Mouse (Mus musculus): ENCODE data around the gene Cyp2w1. TPM values are rescaled to one million over a fixed set of nuclear protein-coding genes. Genes with fewer than 3 reads are reported as not detected.

Cyp2w1 gene
- polyA plus RNA-seq, 1 experiment from 2014 or later = not detected

DNA sequence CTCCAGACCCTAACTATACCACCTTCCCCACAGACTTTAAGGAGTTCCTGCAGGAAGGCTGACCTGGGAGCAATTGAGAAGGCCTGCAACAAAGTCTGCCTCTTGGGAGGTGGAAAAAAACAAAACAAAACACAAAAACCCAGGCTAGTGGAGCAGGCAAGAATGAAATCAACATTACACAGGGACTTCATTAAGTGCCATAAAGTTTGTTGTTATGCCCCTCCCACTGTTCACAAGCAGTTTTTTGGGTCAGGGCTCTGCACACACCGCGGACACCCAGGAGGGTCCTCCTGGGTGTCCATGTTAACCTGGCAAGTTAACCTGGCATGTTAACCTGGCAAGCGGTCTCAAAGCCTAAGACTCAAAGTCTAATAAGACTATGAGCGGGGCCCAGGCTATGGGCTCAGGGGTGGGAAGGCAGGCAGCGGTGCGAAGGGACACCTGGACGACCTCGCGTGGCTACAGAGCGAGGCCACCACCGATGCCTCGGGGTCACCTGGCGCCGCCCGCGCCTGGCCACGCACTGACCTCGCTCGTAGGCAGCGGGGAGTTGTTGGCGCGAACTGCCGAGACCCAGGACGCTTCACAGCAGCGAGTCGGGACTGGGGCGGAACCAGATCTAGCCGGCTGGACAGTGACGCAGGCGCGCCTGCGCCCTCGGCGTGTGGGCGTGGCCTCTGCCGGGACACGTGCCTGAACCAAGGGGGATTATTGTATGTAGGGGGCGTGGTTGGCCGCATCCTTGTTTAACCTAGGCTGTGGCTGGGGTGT lies 19.4 kb downstream of the Cyp2w1 start:
- peaks cover 27 to 30% of the 10 kb centered on the region in 2 experiments for H3K4me1 ChIP-seq (ENCODE audit: control insufficient read depth in 2 of 2, insufficient read depth in 2 of 2, low read length in 2 of 2)
- H3K4me3 ChIP-seq (ENCODE audit: control insufficient read depth in 1 of 2, insufficient read depth in 1 of 2, low read depth in 1 of 2, low read length in 2 of 2) = peak overlapping the region; percentile 58 to 75
- 2% methylated on average over 39 of the region's 39 CpGs for WGBS
- peak overlapping the region; percentile 95 for H3K9ac ChIP-seq (ENCODE audit: low read length)
- no peaks in the 10 kb centered on the region for H3K9me3 ChIP-seq (ENCODE audit: control insufficient read depth, low read length)
- no peaks in the 10 kb centered on the region for H3K36me3 ChIP-seq (ENCODE audit: control insufficient read depth, insufficient read depth, low read length)
- peak overlapping the region; percentile 96 for H3K4me2 ChIP-seq (ENCODE audit: low read length)
- ATAC-seq (ENCODE audit: insufficient number of reproducible peaks, insufficient read depth, low FRiP score, low read depth) = peak; percentile 93
- no peaks in the 10 kb centered on the region for H3K27me3 ChIP-seq (ENCODE audit: control insufficient read depth, insufficient read depth, low read length)
- peak overlapping the region; percentile 58 to 81 for H3K27ac ChIP-seq (replicated peaks in 1 of 2; ENCODE audit: control insufficient read depth in 1 of 2, insufficient read depth in 1 of 2, low read depth in 2 of 2, low read length in 2 of 2)

DNA sequence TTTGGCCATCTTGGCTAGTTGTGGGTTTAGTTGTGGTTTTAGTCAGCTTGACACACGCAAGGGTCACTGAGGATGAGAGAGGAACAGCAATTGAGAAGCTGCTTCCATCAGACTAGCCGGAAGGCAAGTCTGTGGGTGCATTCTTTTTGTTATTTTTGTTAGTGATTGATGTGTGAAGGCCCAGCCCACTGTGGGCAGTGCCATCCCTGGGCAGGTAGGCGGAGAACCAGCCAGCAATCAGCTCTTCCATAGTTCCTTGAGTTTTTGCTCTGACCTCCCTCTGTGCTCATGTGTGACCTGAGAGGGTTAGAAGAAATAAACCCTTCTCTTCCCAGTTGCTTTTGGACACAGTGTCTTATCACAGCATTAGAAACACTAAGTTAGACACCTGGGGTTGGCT lies 20.7 kb downstream of the Cyp2w1 start:
- H3K4me3 ChIP-seq (ENCODE audit: control insufficient read depth in 1 of 2, insufficient read depth in 1 of 2, low read depth in 1 of 2, low read length in 2 of 2) = no peak overlapping the region
- no peak for ATAC-seq (ENCODE audit: insufficient number of reproducible peaks, insufficient read depth, low FRiP score, low read depth)
- no peak overlapping the region for H3K9ac ChIP-seq (ENCODE audit: low read length)
- H3K36me3 ChIP-seq (ENCODE audit: control insufficient read depth, insufficient read depth, low read length) = no peaks in the 10 kb centered on the region
- no peaks in the 10 kb centered on the region for H3K9me3 ChIP-seq (ENCODE audit: control insufficient read depth, low read length)
- H3K4me2 ChIP-seq (ENCODE audit: low read length) = no peak overlapping the region
- H3K27ac ChIP-seq (replicated peaks in 1 of 2; ENCODE audit: control insufficient read depth in 1 of 2, insufficient read depth in 1 of 2, low read depth in 2 of 2, low read length in 2 of 2) = no peak overlapping the region
- H3K27me3 ChIP-seq (ENCODE audit: control insufficient read depth, insufficient read depth, low read length) = no peaks in the 10 kb centered on the region
- peaks cover 40 to 43% of the 10 kb centered on the region in 2 experiments for H3K4me1 ChIP-seq (ENCODE audit: control insufficient read depth in 2 of 2, insufficient read depth in 2 of 2, low read length in 2 of 2)
- 84% methylated on average over 3 of the region's 3 CpGs for WGBS

DNA sequence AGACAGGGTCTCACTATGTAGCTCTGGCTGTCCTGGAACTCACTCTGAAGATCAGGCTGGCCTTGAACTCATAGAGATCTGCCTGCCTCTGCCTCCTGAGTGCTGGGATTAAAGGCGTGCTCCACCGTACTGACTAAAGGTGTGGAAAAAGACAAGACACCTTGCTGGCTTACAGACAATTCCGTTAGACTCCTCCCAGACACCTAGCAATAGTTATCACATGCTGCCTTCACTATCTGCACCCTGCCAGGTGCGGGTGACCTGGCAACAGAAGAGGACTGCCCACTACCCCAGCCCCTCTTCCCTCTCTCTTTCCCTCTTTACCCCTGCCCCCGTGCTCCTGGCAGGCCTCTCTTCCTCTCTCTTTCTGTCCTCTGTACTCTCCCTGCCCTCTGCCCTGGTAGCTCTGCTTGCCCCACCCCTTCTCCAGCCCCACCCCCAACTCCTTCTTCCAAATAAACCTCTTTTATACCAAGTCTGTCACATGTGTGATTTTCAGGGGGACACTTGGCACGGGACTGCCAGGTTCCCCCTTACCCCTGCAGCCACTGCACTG lies 21.6 kb downstream of the Cyp2w1 start:
- Histone ChIP-seq H3K27me3 (ENCODE audit: control insufficient read depth, insufficient read depth, low read length) (no peaks in the 10 kb centered on the region), H3K27ac (replicated peaks in 1 of 2; ENCODE audit: control insufficient read depth in 1 of 2, insufficient read depth in 1 of 2, low read depth in 2 of 2, low read length in 2 of 2) (no peak overlapping the region), H3K4me2 (ENCODE audit: low read length) (no peak overlapping the region), H3K9ac (ENCODE audit: low read length) (no peak overlapping the region), H3K36me3 (ENCODE audit: control insufficient read depth, insufficient read depth, low read length) (no peaks in the 10 kb centered on the region), H3K9me3 (ENCODE audit: control insufficient read depth, low read length) (no peaks in the 10 kb centered on the region), H3K4me3 (ENCODE audit: control insufficient read depth in 1 of 2, insufficient read depth in 1 of 2, low read depth in 1 of 2, low read length in 2 of 2) (no peak overlapping the region), H3K4me1 (ENCODE audit: control insufficient read depth in 2 of 2, insufficient read depth in 2 of 2, low read length in 2 of 2) (peaks cover 48 to 51% of the 10 kb centered on the region in 2 experiments)
- no peak for ATAC-seq (ENCODE audit: insufficient number of reproducible peaks, insufficient read depth, low FRiP score, low read depth)
- 75% methylated on average over 6 of the region's 6 CpGs for WGBS

DNA sequence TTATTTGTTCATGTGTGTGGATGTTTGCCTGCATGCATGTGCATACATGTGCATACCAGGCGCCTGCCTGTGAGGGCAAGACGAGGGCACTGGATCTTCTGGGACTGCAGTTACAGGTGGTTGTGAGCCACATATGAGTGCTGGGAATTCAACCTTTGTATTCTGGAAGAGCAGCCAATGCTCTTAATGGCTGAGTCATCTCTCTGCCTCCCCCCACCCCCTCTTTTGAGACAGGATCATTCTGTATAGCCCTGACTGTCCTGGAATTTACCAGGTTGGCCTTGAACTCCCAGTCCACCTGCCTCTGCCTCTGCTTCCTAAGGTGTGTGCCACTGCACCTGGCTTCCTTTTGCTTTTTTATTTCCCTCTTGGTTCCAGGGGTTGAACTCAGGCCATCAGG lies 22.4 kb downstream of the Cyp2w1 start:
- 89% methylated on average over 2 of the region's 2 CpGs for WGBS
- Histone ChIP-seq H3K27me3 (ENCODE audit: control insufficient read depth, insufficient read depth, low read length) (no peaks in the 10 kb centered on the region), H3K9me3 (ENCODE audit: control insufficient read depth, low read length) (no peaks in the 10 kb centered on the region), H3K4me1 (ENCODE audit: control insufficient read depth in 2 of 2, insufficient read depth in 2 of 2, low read length in 2 of 2) (peaks cover 57 to 60% of the 10 kb centered on the region in 2 experiments), H3K36me3 (ENCODE audit: control insufficient read depth, insufficient read depth, low read length) (no peaks in the 10 kb centered on the region), H3K4me3 (ENCODE audit: control insufficient read depth in 1 of 2, insufficient read depth in 1 of 2, low read depth in 1 of 2, low read length in 2 of 2) (no peak overlapping the region), H3K4me2 (ENCODE audit: low read length) (no peak overlapping the region), H3K27ac (replicated peaks in 1 of 2; ENCODE audit: control insufficient read depth in 1 of 2, insufficient read depth in 1 of 2, low read depth in 2 of 2, low read length in 2 of 2) (no peak overlapping the region), H3K9ac (ENCODE audit: low read length) (no peak overlapping the region)
- no peak for ATAC-seq (ENCODE audit: insufficient number of reproducible peaks, insufficient read depth, low FRiP score, low read depth)

DNA sequence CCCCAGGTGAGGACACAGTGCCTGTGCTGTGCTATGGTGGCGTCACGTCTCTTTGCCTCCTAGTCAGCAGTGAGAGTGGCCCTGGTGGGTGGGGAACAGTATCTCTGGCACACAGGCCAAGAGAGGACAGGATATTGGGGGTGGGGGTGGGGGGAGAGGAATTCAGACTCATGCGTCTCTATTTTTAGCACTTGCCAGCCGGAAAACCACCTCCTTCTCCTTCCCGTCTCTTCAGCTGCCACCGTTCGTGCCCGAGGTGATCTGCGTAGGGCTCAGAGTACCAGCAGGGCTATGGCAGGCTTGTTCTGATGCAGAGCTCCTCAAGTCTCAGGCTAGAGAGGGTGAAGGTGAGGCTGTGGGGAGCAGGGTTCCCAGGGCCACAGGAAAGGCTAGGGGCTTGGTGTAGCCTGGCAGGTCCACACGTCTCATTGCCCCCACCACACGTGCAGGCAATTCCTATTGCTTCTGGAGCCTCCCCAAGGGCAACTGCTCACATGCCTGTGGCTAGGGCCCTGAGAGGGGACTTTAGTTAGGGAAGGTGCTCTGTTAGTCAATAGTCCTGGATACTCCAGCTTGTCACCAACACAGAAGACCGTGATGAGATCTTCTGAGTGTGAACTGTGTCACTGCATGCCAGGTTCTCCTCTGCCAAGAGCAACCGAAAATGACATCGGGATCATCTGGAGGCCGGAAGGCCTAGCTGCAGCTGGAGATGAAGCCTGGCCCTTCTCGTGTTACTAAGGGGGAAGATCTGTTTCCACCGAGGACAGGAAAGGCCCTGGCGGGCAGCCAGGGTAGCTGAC lies 25.3 kb downstream of the Cyp2w1 start, which contains the start of gene Gpr146:
TSS of gene Gpr146 (plus strand) at position 230 of the 803 bp plus-strand sequence.
- no peaks in the 10 kb centered on the region for H3K9me3 ChIP-seq (ENCODE audit: control insufficient read depth, low read length)
- no peaks in the 10 kb centered on the region for H3K27me3 ChIP-seq (ENCODE audit: control insufficient read depth, insufficient read depth, low read length)
- 0 out of 4 replicates have a peak within 1 kb of the TSS, but pooled peaks of 1 of the 2 experiments have one; percentile 2 for H3K4me3 ChIP-seq (ENCODE audit: control insufficient read depth in 1 of 2, insufficient read depth in 1 of 2, low read depth in 1 of 2, low read length in 2 of 2)
- peak; percentile 41; the same call in 1 of the 2 replicates for ATAC-seq (ENCODE audit: insufficient number of reproducible peaks, insufficient read depth, low FRiP score, low read depth)
- H3K36me3 ChIP-seq (ENCODE audit: control insufficient read depth, insufficient read depth, low read length) = no peaks in the 10 kb centered on the region
- peak within 1 kb of the TSS; percentile 42 for H3K9ac ChIP-seq (ENCODE audit: low read length)
- 10% methylated on average over 18 of the region's 18 CpGs for WGBS
- peaks cover 57 to 62% of the 10 kb centered on the region in 2 experiments for H3K4me1 ChIP-seq (ENCODE audit: control insufficient read depth in 2 of 2, insufficient read depth in 2 of 2, low read length in 2 of 2)
- H3K27ac ChIP-seq (replicated peaks in 1 of 2; ENCODE audit: control insufficient read depth in 1 of 2, insufficient read depth in 1 of 2, low read depth in 2 of 2, low read length in 2 of 2) = peak within 1 kb of the TSS; percentile 93 to 95
- peak within 1 kb of the TSS; percentile 86 for H3K4me2 ChIP-seq (ENCODE audit: low read length)

DNA sequence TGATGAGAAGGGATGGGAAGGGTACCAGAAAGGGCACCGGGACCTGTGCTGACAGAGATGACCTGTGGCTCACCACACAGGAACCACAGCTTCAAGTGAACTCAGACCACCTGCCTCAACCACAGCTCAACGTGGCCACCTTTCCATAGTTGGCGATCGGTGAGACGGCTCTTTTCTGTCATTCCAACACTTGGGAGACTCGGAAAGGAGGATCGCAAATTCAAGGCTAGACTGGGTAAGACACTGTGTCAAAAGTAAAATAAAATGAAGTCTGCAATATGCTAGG lies 25.8 kb downstream of the Cyp2w1 start:
- no peak for ATAC-seq (ENCODE audit: insufficient number of reproducible peaks, insufficient read depth, low FRiP score, low read depth)
- Histone ChIP-seq H3K9ac (ENCODE audit: low read length) (peak overlapping the region; percentile 42; the same call in 1 of the 2 replicates), H3K4me1 (ENCODE audit: control insufficient read depth in 2 of 2, insufficient read depth in 2 of 2, low read length in 2 of 2) (peaks cover 58 to 66% of the 10 kb centered on the region in 2 experiments), H3K9me3 (ENCODE audit: control insufficient read depth, low read length) (no peaks in the 10 kb centered on the region), H3K4me3 (ENCODE audit: control insufficient read depth in 1 of 2, insufficient read depth in 1 of 2, low read depth in 1 of 2, low read length in 2 of 2) (0 out of 4 replicates have a peak overlapping the region, but pooled peaks of 1 of the 2 experiments have one; percentile 2), H3K27me3 (ENCODE audit: control insufficient read depth, insufficient read depth, low read length) (no peaks in the 10 kb centered on the region), H3K4me2 (ENCODE audit: low read length) (peak overlapping the region; percentile 86), H3K27ac (replicated peaks in 1 of 2; ENCODE audit: control insufficient read depth in 1 of 2, insufficient read depth in 1 of 2, low read depth in 2 of 2, low read length in 2 of 2) (peak overlapping the region; percentile 93 to 95), H3K36me3 (ENCODE audit: control insufficient read depth, insufficient read depth, low read length) (no peaks in the 10 kb centered on the region)
- WGBS = 66% methylated on average over 7 of the region's 7 CpGs

DNA sequence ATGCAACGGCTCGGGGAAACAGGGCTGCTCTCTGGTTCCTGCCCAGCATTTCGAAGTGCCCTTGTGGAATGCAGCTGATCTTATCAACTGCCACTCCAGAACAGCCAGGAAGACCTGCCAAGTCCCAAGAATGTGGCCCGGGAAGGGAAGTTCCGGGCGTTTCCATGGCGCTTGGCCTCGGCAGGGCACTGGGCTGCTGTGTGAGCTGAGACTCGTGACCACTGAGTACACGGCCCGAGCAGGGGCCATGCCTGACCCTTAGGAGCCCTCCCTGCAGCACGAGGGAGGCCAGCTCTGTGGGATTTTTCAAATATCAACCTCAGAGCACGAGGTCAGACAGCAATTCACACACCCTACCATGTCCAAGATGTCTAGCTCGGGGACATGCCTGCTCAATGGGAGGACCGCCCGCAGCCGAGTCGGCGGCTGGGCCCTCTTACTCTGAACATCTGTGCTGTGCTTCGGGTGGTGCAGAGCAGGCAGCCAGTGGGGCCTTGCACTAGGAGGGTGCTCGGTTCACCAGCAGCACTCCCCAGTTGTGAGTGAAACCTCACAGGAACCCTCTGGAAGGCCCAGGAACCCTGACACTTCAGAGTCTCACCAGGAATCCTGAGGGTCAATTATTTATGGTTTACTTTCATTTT lies 26.7 kb downstream of the Cyp2w1 start:
- Histone ChIP-seq H3K4me3 (ENCODE audit: control insufficient read depth in 1 of 2, insufficient read depth in 1 of 2, low read depth in 1 of 2, low read length in 2 of 2) (no peak overlapping the region), H3K36me3 (ENCODE audit: control insufficient read depth, insufficient read depth, low read length) (no peaks in the 10 kb centered on the region), H3K9ac (ENCODE audit: low read length) (peak overlapping the region; percentile 89), H3K4me1 (ENCODE audit: control insufficient read depth in 2 of 2, insufficient read depth in 2 of 2, low read length in 2 of 2) (peaks cover 62 to 73% of the 10 kb centered on the region in 2 experiments), H3K4me2 (ENCODE audit: low read length) (peak overlapping the region; percentile 86), H3K27me3 (ENCODE audit: control insufficient read depth, insufficient read depth, low read length) (no peaks in the 10 kb centered on the region), H3K27ac (replicated peaks in 1 of 2; ENCODE audit: control insufficient read depth in 1 of 2, insufficient read depth in 1 of 2, low read depth in 2 of 2, low read length in 2 of 2) (peak overlapping the region; percentile 93 to 95), H3K9me3 (ENCODE audit: control insufficient read depth, low read length) (no peaks in the 10 kb centered on the region)
- WGBS = 15% methylated on average over 21 of the region's 21 CpGs
- peak; percentile 24 for ATAC-seq (ENCODE audit: insufficient number of reproducible peaks, insufficient read depth, low FRiP score, low read depth)
